Mouse (Mus musculus) heart, postnatal 0 days (tissue): ENCODE data around the gene Mst1.
A peak's percentile ranks its signal among the peaks of the same experiment; 100 is the strongest.

Experiments used
- CTCF ChIP-seq: IDR thresholded peaks from 2 replicates; pipeline ENCODE4 v1.5.1; 2016; ENCODE audit warnings: antibody characterized with exemption, control low read depth, low read depth
- EP300 ChIP-seq: IDR thresholded peaks from 2 replicates; pipeline ENCODE4 v1.6.1; 2016; ENCODE audit warnings: antibody characterized with exemption, low read depth

GRCm38 (mm10) chr9:108044751-108045492, 35.3 kb upstream of the Mst1 start:
- TF ChIP-seq EP300 (no peak), CTCF (peak; percentile 15; the same call in 1 of the 2 replicates)
